8 mouse cellular contexts compared by ENCODE assay signal in the genomic region with DNA sequence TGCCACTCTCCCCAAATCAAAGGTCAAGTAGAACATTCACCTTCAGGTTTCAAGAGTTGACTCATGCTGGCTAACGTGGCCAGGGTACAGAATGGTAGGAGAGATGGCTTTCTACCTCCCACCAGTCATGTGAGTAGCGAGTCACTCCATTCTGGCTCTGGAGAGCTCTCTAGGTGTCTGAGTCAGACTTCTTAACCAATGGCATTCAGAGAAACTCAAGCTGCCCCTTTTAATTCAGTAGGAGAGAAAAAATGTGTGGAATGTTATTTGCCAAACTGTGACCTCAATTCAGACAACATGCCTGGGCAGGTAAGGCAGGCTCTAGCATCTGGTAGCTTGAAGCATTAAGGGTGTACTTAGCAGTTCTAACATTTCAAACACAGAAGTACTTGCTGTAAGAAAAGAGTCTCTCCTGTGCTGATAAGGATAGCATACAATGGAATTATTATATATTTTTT.
A peak's percentile ranks its signal among the peaks of the same experiment; 100 is the strongest.
DNase-seq lines count a peak whose midpoint lies in the region; ATAC-seq and TF ChIP-seq lines count a peak whose summit lies in the region.
"Had no signal": no experiment of that assay in that cellular context is flagged by ENCODE, and none has a peak within 500 bp of the region (broad histone marks: within the 10 kb centered on the region; RNA-seq: fewer than 3 reads in every experiment).

No protein-coding gene starts in this region.

- H3K4me1 ChIP-seq in intestine, embryonic 15.5 days (replicated peaks), result no peaks in the 10 kb centered on the region
- H3K4me1 ChIP-seq in lung, embryonic 14.5 days (ENCODE audit: insufficient read depth), result no peaks in the 10 kb centered on the region
- H3K4me1 ChIP-seq: forebrain, embryonic 10.5 days had no signal

- H3K27me3 ChIP-seq in intestine, embryonic 15.5 days (replicated peaks), result no peaks in the 10 kb centered on the region
- no peaks in the 10 kb centered on the region for H3K27me3 ChIP-seq in lung, embryonic 14.5 days (ENCODE audit: insufficient read depth, low read length)

- no peak overlapping the region for H3K9ac ChIP-seq in intestine, embryonic 15.5 days
- H3K9ac ChIP-seq in lung, embryonic 14.5 days, result no peak overlapping the region

- no peaks in the 10 kb centered on the region for H3K36me3 ChIP-seq in intestine, embryonic 15.5 days
- H3K36me3 ChIP-seq in lung, embryonic 14.5 days (ENCODE audit: insufficient read depth), result no peaks in the 10 kb centered on the region
- H3K36me3 ChIP-seq: forebrain, embryonic 10.5 days had no signal

- no peak for TF ChIP-seq CTCF in lung, embryonic 14.5 days (IDR thresholded peaks at IDR 0.05; ENCODE audit: low read depth)

- DNase-seq in 3T3-L1 (ENCODE audit: low read depth, low spot score), result peak; percentile 99
- DNase-seq in Muller cell, postnatal 12 days (ENCODE audit: inconsistent ontology term), result peak; percentile 91
- peak; percentile 64 for DNase-seq in lung, embryonic 14.5 days
- no peak for DNase-seq in layer of hippocampus, adult 9-10 months (ENCODE audit: low spot score)
- DNase-seq in ovary, postnatal 14 days (ENCODE audit: low spot score), result no peak

- no peak overlapping the region for H3K4me3 ChIP-seq in intestine, embryonic 15.5 days (replicated peaks)
- no peak overlapping the region for H3K4me3 ChIP-seq in lung, embryonic 14.5 days (ENCODE audit: low read depth, low read length)
- H3K4me3 ChIP-seq: forebrain, embryonic 10.5 days had no signal

- no peaks in the 10 kb centered on the region for H3K9me3 ChIP-seq in intestine, embryonic 15.5 days
- no peaks in the 10 kb centered on the region for H3K9me3 ChIP-seq in lung, embryonic 14.5 days (ENCODE audit: low read depth, low read length)
- H3K9me3 ChIP-seq: forebrain, embryonic 10.5 days had no signal

- ATAC-seq in intestine, embryonic 15.5 days, result peak; percentile 82; the same call in 1 of the 2 replicates
- peak; percentile 97 for ATAC-seq in lung, embryonic 14.5 days (ENCODE audit: insufficient read depth)
- no peak for ATAC-seq in monocyte, adult 5-6 weeks (replicated peaks; ENCODE audit: insufficient number of reproducible peaks, low FRiP score, low TSS enrichment, poor library complexity, severe bottlenecking)

- H3K4me2 ChIP-seq in intestine, embryonic 15.5 days (replicated peaks), result no peak overlapping the region
- no peak overlapping the region for H3K4me2 ChIP-seq in lung, embryonic 14.5 days

- 46% methylated on average over 2 of the region's 2 CpGs for WGBS in intestine, embryonic 15.5 days
- WGBS in lung, embryonic 14.5 days, result 41% methylated on average over 2 of the region's 2 CpGs

- no peak overlapping the region for H3K27ac ChIP-seq in intestine, embryonic 15.5 days
- peak overlapping the region; percentile 69; the same call in 1 of the 2 replicates for H3K27ac ChIP-seq in lung, embryonic 14.5 days (ENCODE audit: low read depth)
- H3K27ac ChIP-seq: forebrain, embryonic 10.5 days had no signal

Comparison
In these comparisons a context has a peak if more than half of its experiments do, and no peak if none do; other contexts are left out.
1. DNase-seq: peak in 3T3-L1 (single experiment), Muller cell, postnatal 12 days (single experiment) and lung, embryonic 14.5 days (single experiment); none in layer of hippocampus, adult 9-10 months (single experiment) and ovary, postnatal 14 days (single experiment).